Mouse (Mus musculus) bone marrow macrophage, adult 2 months (primary cell): ENCODE data around the gene Trmt1.

ENCODE experiments used
- CTCF ChIP-seq: IDR thresholded peaks from 2 replicates; pipeline ENCODE4 v1.5.1; 2012; ENCODE audit warnings: low read depth, mild to moderate bottlenecking, low read length, moderate library complexity
- POLR2A ChIP-seq: IDR thresholded peaks from 2 replicates; pipeline ENCODE4 v1.6.1; 2012; ENCODE audit warnings: mild to moderate bottlenecking, low read depth, low read length, borderline replicate concordance

DNA sequence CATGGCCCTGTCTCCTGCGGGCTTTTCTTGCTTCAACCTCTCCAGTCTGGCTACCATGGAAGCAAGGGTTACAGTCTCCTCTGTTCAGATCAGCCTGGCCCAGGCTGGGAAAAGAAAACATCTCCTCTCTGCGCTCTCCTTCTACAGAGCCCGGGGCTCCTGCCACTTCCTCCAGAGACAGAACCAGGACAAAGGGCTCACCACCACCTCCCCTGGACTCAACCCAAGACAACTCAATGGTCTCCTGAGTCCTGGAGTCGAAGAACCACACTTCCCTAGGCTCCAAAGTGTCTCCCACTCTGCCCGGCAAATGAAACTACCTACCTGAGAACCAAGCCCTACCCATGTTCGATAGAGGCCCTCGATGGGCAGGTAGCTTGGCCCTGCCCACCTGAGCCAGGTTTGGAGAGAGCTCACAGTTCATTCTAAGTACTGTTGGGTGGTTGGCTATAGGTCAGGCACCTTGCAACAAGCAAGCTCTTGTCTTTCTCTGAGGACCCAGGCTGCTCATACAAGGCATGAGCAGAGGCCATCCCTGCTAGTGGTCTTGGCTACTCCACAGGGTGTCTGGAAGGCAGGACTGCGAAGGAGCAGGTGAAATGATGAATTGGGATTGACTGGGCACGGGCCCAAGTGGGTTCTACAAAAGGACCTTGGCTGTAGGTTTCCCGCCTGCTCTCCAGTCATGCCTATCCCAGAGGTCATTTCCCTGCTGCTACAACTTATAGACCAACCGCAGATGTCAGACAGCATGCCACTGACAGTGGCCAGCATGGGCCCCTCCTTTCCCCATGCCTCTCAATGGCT lies 45.5 kb downstream of the Trmt1 start:
- TF ChIP-seq CTCF (no peak), POLR2A (no peak)
